Comparison of ENCODE assay signal across 9 mouse cellular contexts in the genomic region with DNA sequence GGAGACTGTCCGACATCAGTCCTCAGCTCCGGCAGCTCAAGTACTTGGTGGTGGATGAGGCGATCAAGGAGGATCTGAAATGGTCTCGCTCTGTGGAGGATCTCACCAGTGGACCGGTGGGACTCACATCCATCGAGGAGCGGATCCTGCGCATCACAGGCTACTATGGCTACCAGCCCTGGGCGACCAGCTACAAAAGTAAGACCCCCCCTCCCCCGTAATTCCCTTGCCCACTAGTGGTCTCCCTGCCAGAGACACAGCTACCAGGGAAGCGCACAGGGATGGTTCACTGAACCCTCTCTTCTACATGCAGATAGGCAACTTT.
DNase-seq lines count a peak whose midpoint lies in the region; ATAC-seq and TF ChIP-seq lines count a peak whose summit lies in the region.
"Had no signal": no experiment of that assay in that cellular context is flagged by ENCODE, and none has a peak within 500 bp of the region (broad histone marks: within the 10 kb centered on the region; RNA-seq: fewer than 3 reads in every experiment).

No protein-coding gene starts in this region.

- H3K27ac ChIP-seq in heart, embryonic 12.5 days (ENCODE audit: poor library complexity, severe bottlenecking) = no peak overlapping the region
- H3K27ac ChIP-seq in heart, adult 2 months = no peak overlapping the region
- no peak overlapping the region for H3K27ac ChIP-seq in forebrain, embryonic 12.5 days
- H3K27ac ChIP-seq in limb, embryonic 15.5 days = no peak overlapping the region

- peaks cover 39% of the 10 kb centered on the region for H3K27me3 ChIP-seq in heart, embryonic 12.5 days (replicated peaks)
- H3K27me3 ChIP-seq in heart, adult 2 months (ENCODE audit: control insufficient read depth, insufficient read depth, low read length) = peaks cover 8% of the 10 kb centered on the region
- H3K27me3 ChIP-seq in E14TG2a.4 (ENCODE audit: insufficient read depth, low read length) = peaks cover 53% of the 10 kb centered on the region
- H3K27me3 ChIP-seq in forebrain, embryonic 12.5 days = peaks cover 46% of the 10 kb centered on the region
- H3K27me3 ChIP-seq in limb, embryonic 15.5 days = peaks cover 47% of the 10 kb centered on the region

- ATAC-seq in heart, embryonic 12.5 days (ENCODE audit: insufficient number of reproducible peaks, low FRiP score) = peak; percentile 45; the same call in 1 of the 2 replicates
- peak; percentile 41; the same call in 1 of the 2 replicates for ATAC-seq in forebrain, embryonic 12.5 days (ENCODE audit: low FRiP score)
- ATAC-seq in limb, embryonic 15.5 days (ENCODE audit: insufficient number of reproducible peaks, low FRiP score, low TSS enrichment, low read depth) = no peak

- H3K79me2 ChIP-seq in heart, adult 2 months (replicated peaks; ENCODE audit: control insufficient read depth, insufficient read depth, low read length) = no peaks in the 10 kb centered on the region

- TF ChIP-seq POLR2A in heart, adult 2 months (IDR thresholded peaks at IDR 0.05; ENCODE audit: insufficient read depth, low read depth, low read length) = no peak

- H3K4me2 ChIP-seq in heart, embryonic 12.5 days = peak overlapping the region; percentile 99
- peak overlapping the region; percentile 96 for H3K4me2 ChIP-seq in forebrain, embryonic 12.5 days
- H3K4me2 ChIP-seq in limb, embryonic 15.5 days = peak overlapping the region; percentile 93

- no peak for DNase-seq in heart, adult 2 months
- DNase-seq in urinary bladder, postnatal 36 days (ENCODE audit: low spot score in 2 of 2) = no peak
- no peak for DNase-seq in B cell, adult 2 months
- DNase-seq in cerebellum, postnatal 36 days = no peak
- DNase-seq: thymus, postnatal 36 days had no signal

- WGBS in heart, embryonic 12.5 days = 20% methylated on average over 11 of the region's 11 CpGs
- WGBS in heart, adult 2 months = 25% methylated on average over 11 of the region's 11 CpGs
- WGBS in forebrain, embryonic 12.5 days = 15% methylated on average over 11 of the region's 11 CpGs
- WGBS in limb, embryonic 15.5 days = 22% methylated on average over 11 of the region's 11 CpGs

- peak overlapping the region; percentile 65; the same call in 1 of the 2 replicates for H3K9ac ChIP-seq in heart, embryonic 12.5 days
- H3K9ac ChIP-seq in heart, adult 2 months (ENCODE audit: low read depth, low read length) = no peak overlapping the region
- peak overlapping the region; percentile 56; the same call in 1 of the 2 replicates for H3K9ac ChIP-seq in forebrain, embryonic 12.5 days
- no peak overlapping the region for H3K9ac ChIP-seq in limb, embryonic 15.5 days

- H3K9me3 ChIP-seq in heart, embryonic 12.5 days (replicated peaks) = no peaks in the 10 kb centered on the region
- H3K9me3 ChIP-seq in E14TG2a.4 (ENCODE audit: low read length) = peaks cover 8% of the 10 kb centered on the region; the same call in 1 of the 2 replicates
- no peaks in the 10 kb centered on the region for H3K9me3 ChIP-seq in forebrain, embryonic 12.5 days
- no peaks in the 10 kb centered on the region for H3K9me3 ChIP-seq in limb, embryonic 15.5 days

- intact Hi-C loops in heart, adult 2 months (cut with DNase I) = no loop called here

- TF ChIP-seq EP300 in heart, adult 2 months (IDR thresholded peaks at IDR 0.05; ENCODE audit: insufficient read depth, low read depth, low read length) = no peak

- H3K36me3 ChIP-seq in heart, embryonic 12.5 days = no peaks in the 10 kb centered on the region
- H3K36me3 ChIP-seq in heart, adult 2 months (ENCODE audit: control insufficient read depth, insufficient read depth, low read length) = no peaks in the 10 kb centered on the region
- H3K36me3 ChIP-seq in E14TG2a.4 (ENCODE audit: insufficient read depth, low read length) = no peaks in the 10 kb centered on the region
- no peaks in the 10 kb centered on the region for H3K36me3 ChIP-seq in forebrain, embryonic 12.5 days (replicated peaks)
- H3K36me3 ChIP-seq in limb, embryonic 15.5 days = no peaks in the 10 kb centered on the region

- peak overlapping the region; percentile 62 for H3K4me3 ChIP-seq in heart, embryonic 12.5 days
- no peak overlapping the region for H3K4me3 ChIP-seq in heart, adult 2 months
- H3K4me3 ChIP-seq in E14TG2a.4 (replicated peaks; ENCODE audit: low read length) = peak overlapping the region; percentile 80
- H3K4me3 ChIP-seq in forebrain, embryonic 12.5 days (replicated peaks) = peak overlapping the region; percentile 55
- peak overlapping the region; percentile 50 for H3K4me3 ChIP-seq in limb, embryonic 15.5 days

- TF ChIP-seq CTCF in heart, adult 2 months (IDR thresholded peaks at IDR 0.05) = no peak
- no peak for TF ChIP-seq CTCF in E14TG2a.4 (conservative IDR thresholded peaks at IDR 0.05; ENCODE audit: low read length)

- peaks cover 8% of the 10 kb centered on the region for H3K4me1 ChIP-seq in heart, embryonic 12.5 days (replicated peaks)
- H3K4me1 ChIP-seq in heart, adult 2 months (ENCODE audit: control insufficient read depth, insufficient read depth, low read length) = no peaks in the 10 kb centered on the region; the same call in 1 of the 2 replicates
- peaks cover 10% of the 10 kb centered on the region; the same call in 1 of the 2 replicates for H3K4me1 ChIP-seq in E14TG2a.4 (replicated peaks; ENCODE audit: low read depth, low read length)
- H3K4me1 ChIP-seq in forebrain, embryonic 12.5 days = peaks cover 13% of the 10 kb centered on the region
- peaks cover 13% of the 10 kb centered on the region for H3K4me1 ChIP-seq in limb, embryonic 15.5 days

Comparison
In these comparisons a context has a peak if more than half of its experiments do, and no peak if none do; other contexts are left out.
1. H3K9ac ChIP-seq: peak in heart, embryonic 12.5 days (single experiment) and forebrain, embryonic 12.5 days (single experiment); none in heart, adult 2 months (single experiment) and limb, embryonic 15.5 days (single experiment).
2. Peak in every context shown above with its lines, with median percentiles within 50 percentile points of each other: H3K4me2 ChIP-seq.